Mouse (Mus musculus) hindbrain, embryonic 11.5 days (tissue): ENCODE measurements at regions not wholly inside any gene's neighbourhood (a gene's known extent, or its start where the extent isn't known, plus 50 kb on each side); places are given as distances from the start of the nearest gene placed in this dataset.

Experiments used
- ATAC-seq: fragments of 200-750 bp; cut with Nextera tagmentation; 2 replicates; pipeline ENCODE4 v1.8.0; 2017; ENCODE audit warnings: mild to moderate bottlenecking, moderate TSS enrichment, moderate library complexity; ENCODE audit not compliant: low FRiP score
- DNase-seq: peaks from one replicate; pipeline ENCODE4 v3.0.0-alpha.2; 2015; ENCODE audit warnings: low spot score
- H3K27ac ChIP-seq: fragments of 300-500 bp; sonication (generic); 2 replicates; pipeline ENCODE4 v1.5.1; 2014; ENCODE audit warnings: mild to moderate bottlenecking, low read depth, low read length
- H3K27me3 ChIP-seq: fragments of 300-500 bp; sonication (generic); 2 replicates; pipeline ENCODE4 v1.6.1; 2014; ENCODE audit warnings: mild to moderate bottlenecking, low read length, moderate library complexity, mixed read lengths; ENCODE audit not compliant: control insufficient read depth, insufficient read depth
- H3K36me3 ChIP-seq: fragments of 300-500 bp; sonication (generic); 2 replicates; pipeline ENCODE4 v1.6.1; 2014; ENCODE audit warnings: mild to moderate bottlenecking, low read length, moderate library complexity, mixed read lengths; ENCODE audit not compliant: control insufficient read depth, insufficient read depth
- H3K4me1 ChIP-seq: fragments of 300-500 bp; sonication (generic); replicated peaks from 2 replicates; pipeline ENCODE4 v1.6.1; 2014; ENCODE audit warnings: low read length, mixed read lengths; ENCODE audit not compliant: control insufficient read depth, insufficient read depth
- H3K4me2 ChIP-seq: fragments of 300-500 bp; sonication (generic); replicated peaks from 2 replicates; pipeline ENCODE4 v1.6.1; 2014; ENCODE audit warnings: mild to moderate bottlenecking, low read depth, low read length
- H3K4me3 ChIP-seq: fragments of 300-500 bp; sonication (generic); 2 replicates; pipeline ENCODE4 v1.5.1; 2014; ENCODE audit warnings: low read depth, low read length
- H3K9ac ChIP-seq: fragments of 300-500 bp; sonication (generic); 2 replicates; pipeline ENCODE4 v1.6.1; 2014; ENCODE audit warnings: low read depth, low read length
- H3K9me3 ChIP-seq: fragments of 300-500 bp; sonication (generic); 2 replicates; pipeline ENCODE4 v1.6.1; 2016; ENCODE audit warnings: low read length; ENCODE audit not compliant: control insufficient read depth
- WGBS: fragments of 180-500 bp; shearing (Covaris S2); extraction: QIAGEN DNeasy Blood & Tissue Kit; methylation state at CpG from one replicate; pipeline ENCODE4 v1.1.7; 2014; 5-methylcytosine and 5-hydroxymethylcytosine counted together

DNA sequence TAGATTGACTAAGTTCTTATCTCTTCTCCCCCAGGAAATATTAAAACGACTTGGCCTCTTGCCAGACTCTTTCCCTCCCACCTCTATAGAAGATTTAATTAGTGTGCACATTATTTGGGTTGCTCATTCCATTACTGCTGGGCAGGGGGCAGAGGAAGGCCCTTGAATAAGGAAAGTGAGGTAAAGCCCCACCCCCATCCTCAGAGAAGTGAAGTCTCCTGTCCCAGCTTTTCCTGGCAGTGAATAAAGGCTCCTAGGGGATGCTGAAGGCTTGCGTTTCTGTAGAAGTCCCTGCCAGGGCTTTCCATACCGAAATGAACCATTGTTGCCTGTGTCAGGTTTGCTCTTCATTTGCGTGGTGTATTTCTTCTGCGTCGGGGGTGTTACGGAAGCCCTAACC is 133.8 kb upstream of the Mdm1 start:
- Histone ChIP-seq H3K4me3 (no peak overlapping the region), H3K27ac (no peak overlapping the region), H3K9ac (no peak overlapping the region), H3K36me3 (no peaks in the 10 kb centered on the region), H3K27me3 (no peaks in the 10 kb centered on the region; the same call in 1 of the 2 replicates), H3K9me3 (no peaks in the 10 kb centered on the region), H3K4me2 (no peak overlapping the region), H3K4me1 (no peaks in the 10 kb centered on the region)
- WGBS, result 83% methylated on average over 7 of the region's 7 CpGs
- DNase-seq (no peak), ATAC-seq (no peak)

DNA sequence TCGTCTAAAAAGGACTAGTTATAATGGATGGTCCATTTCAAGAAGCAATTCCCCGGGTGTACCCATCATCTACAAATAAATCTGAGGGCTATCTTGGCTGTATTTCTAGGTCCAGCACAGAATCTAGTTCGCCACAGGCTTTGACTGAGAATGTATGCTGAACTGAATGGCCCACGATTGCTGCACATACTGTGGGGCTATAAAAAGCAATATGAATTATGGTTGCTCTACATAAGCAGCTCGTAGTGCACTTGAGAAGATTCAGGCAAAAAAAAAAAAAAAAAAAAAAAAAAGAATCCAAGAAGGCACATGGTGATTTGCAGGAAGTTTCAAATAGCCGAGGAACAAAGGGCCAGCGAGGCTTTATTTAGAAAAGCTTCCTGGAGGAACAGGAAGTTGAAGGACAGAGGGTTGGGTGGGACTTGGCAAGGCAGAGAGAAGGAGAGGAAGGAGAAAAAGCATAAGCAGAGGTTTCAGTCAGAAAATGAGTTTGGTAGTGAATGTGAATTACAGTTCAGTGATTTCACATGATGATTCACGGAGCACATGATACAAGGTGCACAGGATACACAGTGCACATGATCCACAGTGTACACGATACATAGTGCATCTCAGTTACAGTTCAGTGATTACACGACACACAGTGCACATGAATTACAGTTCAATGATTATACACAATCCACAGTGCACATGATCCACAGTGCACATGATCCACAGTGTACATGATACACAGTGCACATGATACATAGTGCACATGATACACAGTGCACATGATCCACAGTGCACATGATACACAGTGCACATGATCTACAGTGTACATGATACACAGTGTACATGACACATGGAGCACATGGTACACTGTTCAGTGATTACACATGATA is 129.7 kb upstream of the Mdm1 start:
- 84% methylated on average over 10 of the region's 10 CpGs for WGBS
- no peaks in the 10 kb centered on the region for H3K27me3 ChIP-seq
- no peak for DNase-seq

DNA sequence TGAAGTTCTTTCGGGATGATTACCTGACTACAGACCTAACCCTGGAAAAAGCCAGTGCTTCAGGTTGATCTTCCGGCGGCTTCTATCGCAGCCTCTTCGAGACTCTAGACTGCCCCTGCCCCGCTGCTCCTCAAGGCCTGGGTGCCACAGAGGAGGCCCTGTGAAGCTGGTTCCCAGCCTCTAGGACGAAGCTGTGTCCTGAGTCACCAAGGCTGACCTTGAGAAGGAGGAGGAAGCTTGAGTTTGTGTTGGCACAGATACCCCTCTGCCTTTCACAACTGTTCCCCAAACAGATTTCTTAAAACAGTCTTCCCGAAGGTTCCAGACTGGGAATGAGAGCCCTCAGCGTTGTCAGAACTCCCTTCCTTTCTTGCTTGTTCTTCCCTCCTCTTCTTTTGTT is 112.8 kb upstream of the Mdm1 start:
- 82% methylated on average over 9 of the region's 9 CpGs for WGBS
- Histone ChIP-seq H3K4me1 (no peaks in the 10 kb centered on the region), H3K4me2 (no peak overlapping the region), H3K27me3 (no peaks in the 10 kb centered on the region), H3K27ac (no peak overlapping the region), H3K4me3 (no peak overlapping the region), H3K9ac (no peak overlapping the region), H3K36me3 (no peaks in the 10 kb centered on the region), H3K9me3 (no peaks in the 10 kb centered on the region)
- DNase-seq, result no peak
- ATAC-seq, result no peak

More for the DNA sequence above, 129.7 kb upstream of the Mdm1 start:
- no peak overlapping the region for H3K9ac ChIP-seq
- no peaks in the 10 kb centered on the region for H3K4me1 ChIP-seq
- no peak overlapping the region for H3K4me3 ChIP-seq
- ATAC-seq, result no peak
- H3K9me3 ChIP-seq, result no peaks in the 10 kb centered on the region
- no peak overlapping the region for H3K27ac ChIP-seq
- no peak overlapping the region for H3K4me2 ChIP-seq
- no peaks in the 10 kb centered on the region for H3K36me3 ChIP-seq

DNA sequence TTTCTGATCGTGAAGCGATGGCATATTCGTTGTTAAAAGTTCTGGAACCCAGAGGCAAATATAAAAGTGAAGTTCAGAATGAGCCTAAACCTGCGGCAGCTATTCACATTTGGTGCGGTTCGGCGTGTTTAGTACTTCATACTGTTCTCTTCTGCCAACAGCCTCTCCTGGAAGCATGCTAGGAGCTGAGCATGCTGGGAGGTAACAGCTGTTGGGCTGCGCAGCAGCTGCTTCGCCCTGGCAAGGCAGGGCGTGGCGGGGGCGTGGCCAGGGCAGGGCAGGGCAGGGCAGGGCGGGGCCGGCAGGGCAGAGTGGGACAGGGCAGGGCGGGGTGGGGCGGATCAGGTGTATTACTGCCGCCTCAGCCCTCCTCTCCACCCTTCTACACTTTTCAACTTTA is 107.2 kb upstream of the Mdm1 start:
- WGBS, result 78% methylated on average over 17 of the region's 17 CpGs
- ATAC-seq, result no peak

DNA sequence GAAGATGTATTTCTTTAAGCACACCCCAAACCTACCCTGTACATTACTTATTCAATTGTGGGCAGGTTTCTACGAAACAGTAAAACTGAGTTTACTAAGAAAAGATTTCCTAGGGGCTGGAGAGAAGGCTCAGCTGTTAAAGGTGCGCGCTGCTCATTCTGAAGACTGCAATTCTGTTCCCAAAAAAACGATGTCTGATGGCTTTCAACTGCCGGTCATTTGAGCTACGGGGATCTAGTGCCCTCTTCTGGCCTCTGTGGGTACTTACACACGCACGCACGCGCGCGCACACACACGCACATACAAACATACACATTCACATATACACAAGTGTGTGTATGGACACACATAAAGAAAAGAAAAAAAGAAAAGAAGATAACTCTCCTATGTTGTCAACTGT is 106.6 kb upstream of the Mdm1 start:
- Histone ChIP-seq H3K27me3 (no peaks in the 10 kb centered on the region), H3K36me3 (no peaks in the 10 kb centered on the region)
- DNase-seq, result no peak

More for the DNA sequence above, 107.2 kb upstream of the Mdm1 start:
- Histone ChIP-seq H3K27ac (no peak overlapping the region), H3K4me2 (no peak overlapping the region), H3K9me3 (no peaks in the 10 kb centered on the region), H3K9ac (no peak overlapping the region), H3K4me3 (no peak overlapping the region), H3K27me3 (no peaks in the 10 kb centered on the region), H3K4me1 (no peaks in the 10 kb centered on the region), H3K36me3 (no peaks in the 10 kb centered on the region)
- no peak for DNase-seq

DNA sequence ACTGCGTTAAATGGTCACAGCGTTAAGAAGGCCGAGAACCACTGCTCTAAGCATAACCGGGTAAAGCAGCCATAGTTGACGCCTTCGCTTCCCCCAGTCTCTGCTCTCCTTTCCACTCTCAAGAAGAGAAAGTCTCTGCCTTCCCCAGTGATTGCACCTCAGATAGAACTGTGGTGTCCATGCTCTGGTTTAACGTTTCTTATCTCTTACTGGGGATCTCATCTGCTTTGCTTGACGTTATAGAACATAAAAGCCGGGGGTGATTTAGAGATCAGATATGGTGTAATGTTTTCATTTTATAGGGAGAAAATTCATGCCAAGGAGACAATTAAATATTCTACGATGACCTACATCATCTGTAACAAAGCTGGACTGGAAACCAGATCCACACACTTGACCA is 103.1 kb upstream of the Mdm1 start:
- 94% methylated on average over 10 of the region's 10 CpGs for WGBS
- Histone ChIP-seq H3K36me3 (no peaks in the 10 kb centered on the region), H3K27ac (no peak overlapping the region), H3K9me3 (no peaks in the 10 kb centered on the region), H3K27me3 (no peaks in the 10 kb centered on the region), H3K4me2 (no peak overlapping the region), H3K4me1 (no peaks in the 10 kb centered on the region), H3K9ac (no peak overlapping the region), H3K4me3 (no peak overlapping the region)
- ATAC-seq (no peak), DNase-seq (no peak)

More for the DNA sequence above, 106.6 kb upstream of the Mdm1 start:
- Histone ChIP-seq H3K4me2 (no peak overlapping the region), H3K27ac (no peak overlapping the region), H3K9ac (no peak overlapping the region), H3K4me3 (no peak overlapping the region), H3K9me3 (no peaks in the 10 kb centered on the region), H3K4me1 (no peaks in the 10 kb centered on the region)
- ATAC-seq, result no peak
- 90% methylated on average over 13 of the region's 13 CpGs for WGBS

DNA sequence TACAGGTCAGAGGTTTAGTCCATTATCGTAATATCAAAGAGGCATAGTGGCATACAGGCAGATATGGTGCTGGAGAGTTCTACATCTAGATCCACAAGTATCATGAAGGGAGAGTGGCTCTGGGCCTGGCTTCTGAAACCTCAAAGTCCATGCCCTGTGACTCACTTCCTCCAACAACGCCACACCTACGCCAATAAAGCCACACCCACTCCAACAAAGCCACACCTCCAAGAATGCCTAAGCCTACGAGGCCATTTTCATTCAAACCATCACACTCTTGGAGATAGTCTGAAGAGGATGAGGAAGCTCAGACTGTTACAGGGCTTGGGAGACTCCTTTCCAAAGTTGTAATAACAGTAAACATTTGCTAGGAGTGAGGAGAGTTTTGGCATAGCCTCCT is 102.6 kb upstream of the Mdm1 start:
- no peaks in the 10 kb centered on the region for H3K9me3 ChIP-seq
- no peak overlapping the region for H3K27ac ChIP-seq
- ATAC-seq, result no peak
- no peak for DNase-seq
- H3K9ac ChIP-seq, result no peak overlapping the region
- H3K36me3 ChIP-seq, result no peaks in the 10 kb centered on the region
- H3K27me3 ChIP-seq, result no peaks in the 10 kb centered on the region
- no peaks in the 10 kb centered on the region for H3K4me1 ChIP-seq
- H3K4me2 ChIP-seq, result no peak overlapping the region
- no peak overlapping the region for H3K4me3 ChIP-seq
- WGBS, result 94% methylated on average over 4 of the region's 4 CpGs

DNA sequence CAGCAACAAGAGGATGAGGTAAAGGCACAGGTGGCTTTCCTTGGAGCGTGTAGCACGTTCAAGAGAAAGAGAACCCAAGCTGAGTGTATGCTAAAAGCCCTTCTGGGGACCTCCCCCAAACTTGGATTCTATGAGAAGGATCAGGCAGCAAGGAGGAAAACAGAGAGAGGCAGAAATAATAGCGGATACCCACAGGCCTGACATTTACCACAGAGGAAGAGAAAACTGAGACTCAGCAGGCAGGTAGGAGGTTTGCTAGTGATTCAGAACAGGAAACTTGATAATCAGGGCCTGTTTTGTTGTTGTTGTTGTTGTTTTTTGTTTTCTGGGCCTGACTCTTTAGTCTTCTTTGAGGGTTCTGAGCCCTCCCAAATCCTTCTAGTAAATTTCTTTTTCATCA is 100.5 kb upstream of the Mdm1 start:
- WGBS, result 91% methylated on average over 3 of the region's 3 CpGs
- H3K9me3 ChIP-seq, result no peaks in the 10 kb centered on the region
- H3K4me3 ChIP-seq, result no peak overlapping the region
- no peaks in the 10 kb centered on the region for H3K27me3 ChIP-seq
- no peak overlapping the region for H3K4me2 ChIP-seq
- no peak overlapping the region for H3K9ac ChIP-seq
- ATAC-seq (no peak), DNase-seq (no peak)
- H3K27ac ChIP-seq, result no peak overlapping the region
- H3K4me1 ChIP-seq, result no peaks in the 10 kb centered on the region
- no peaks in the 10 kb centered on the region for H3K36me3 ChIP-seq

DNA sequence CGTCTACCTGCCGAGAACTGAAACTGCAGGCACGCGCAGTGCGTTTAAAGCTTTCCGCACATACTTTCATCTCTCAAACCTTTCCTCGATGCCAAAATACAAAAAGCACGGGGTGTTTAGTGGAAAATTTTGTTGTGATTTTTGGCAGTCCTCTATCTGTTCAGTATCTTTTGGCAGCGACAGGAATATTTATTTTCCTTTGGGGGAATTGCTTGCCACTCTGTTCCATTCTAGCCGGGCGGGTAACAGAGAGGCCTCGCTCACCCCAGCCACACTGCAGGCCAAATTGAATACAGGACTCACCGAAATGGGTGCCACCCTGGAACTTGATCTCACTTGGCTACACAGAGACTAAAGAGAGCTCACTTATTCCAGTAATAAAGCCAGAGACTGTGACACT is 97.8 kb upstream of the Mdm1 start:
- H3K4me1 ChIP-seq, result no peaks in the 10 kb centered on the region
- H3K27ac ChIP-seq, result no peak overlapping the region
- no peak for ATAC-seq
- no peak for DNase-seq
- H3K4me3 ChIP-seq, result no peak overlapping the region
- no peaks in the 10 kb centered on the region for H3K36me3 ChIP-seq
- H3K9me3 ChIP-seq, result no peaks in the 10 kb centered on the region
- WGBS, result 75% methylated on average over 13 of the region's 13 CpGs
- H3K27me3 ChIP-seq, result no peaks in the 10 kb centered on the region
- no peak overlapping the region for H3K9ac ChIP-seq
- H3K4me2 ChIP-seq, result no peak overlapping the region
